Mouse (Mus musculus): Measurements from ENCODE around the gene AI467606.

DNA sequence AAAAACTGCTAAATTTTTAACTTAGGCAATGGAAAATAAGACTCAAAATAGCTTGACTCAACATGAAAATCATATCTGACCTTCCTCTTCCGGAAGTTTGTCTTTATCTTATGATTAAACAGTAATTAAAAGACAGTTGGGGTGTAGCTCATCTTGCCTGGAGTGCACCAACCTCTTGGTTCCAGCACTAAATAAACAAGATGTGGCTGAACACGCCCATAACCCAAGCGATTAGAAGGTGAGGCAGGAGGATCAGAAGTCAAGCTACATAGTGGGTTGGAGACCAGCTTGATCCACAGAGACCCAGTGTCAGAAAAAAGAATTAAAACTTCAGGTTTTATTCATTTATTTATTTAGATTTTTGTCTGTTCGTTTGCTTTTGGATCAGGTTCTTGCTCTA lies 7.5 kb upstream of the AI467606 start:
- TF ChIP-seq CTCF (IDR thresholded peaks at IDR 0.05; ENCODE audit: low read depth, low read length): no peak
- no peak for TF ChIP-seq POLR2A (IDR thresholded peaks at IDR 0.05; ENCODE audit: extremely low read depth, insufficient read depth, low read length)

Data from liver, adult 2 months (tissue).